Mouse (Mus musculus): Measurements from ENCODE around the gene A030005K14Rik. TPM values are rescaled to one million over a fixed set of nuclear protein-coding genes. Genes with fewer than 3 reads are reported as not detected.
A peak's percentile ranks its signal among the peaks of the same experiment; 100 is the strongest.

A030005K14Rik gene
- polyA plus RNA-seq, 1 experiment from 2014 or later, result not detected

DNA sequence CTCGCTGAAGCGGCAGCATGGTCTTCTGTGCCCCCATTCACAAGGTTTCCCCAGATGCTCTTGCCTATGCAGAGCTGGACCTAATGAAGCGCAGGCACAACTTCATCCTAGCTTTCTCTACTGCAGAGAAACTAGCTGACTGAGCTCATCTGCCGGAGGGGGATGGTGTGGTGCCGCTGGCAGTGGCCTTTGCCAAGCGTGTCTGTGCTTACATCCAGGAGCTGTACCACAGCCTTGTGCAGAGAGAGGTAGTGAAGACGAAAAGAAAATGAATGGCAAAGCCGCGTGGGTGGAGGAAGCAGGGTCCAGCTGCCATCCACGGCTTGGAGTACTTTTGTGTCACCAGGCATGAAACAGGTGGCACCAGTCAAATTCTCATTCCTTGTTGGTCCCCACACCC, 8.0 kb upstream of the A030005K14Rik start:
- no peaks in the 10 kb centered on the region for H3K9me3 ChIP-seq
- 91% methylated on average over 10 of the region's 10 CpGs for WGBS
- H3K4me3 ChIP-seq (replicated peaks), result no peak overlapping the region
- no peak overlapping the region for H3K4me2 ChIP-seq (replicated peaks)
- H3K4me1 ChIP-seq (replicated peaks), result no peaks in the 10 kb centered on the region
- no peaks in the 10 kb centered on the region for H3K27me3 ChIP-seq
- H3K27ac ChIP-seq, result no peak overlapping the region
- H3K9ac ChIP-seq (replicated peaks), result no peak overlapping the region
- no peak for ATAC-seq
- no peaks in the 10 kb centered on the region for H3K36me3 ChIP-seq

DNA sequence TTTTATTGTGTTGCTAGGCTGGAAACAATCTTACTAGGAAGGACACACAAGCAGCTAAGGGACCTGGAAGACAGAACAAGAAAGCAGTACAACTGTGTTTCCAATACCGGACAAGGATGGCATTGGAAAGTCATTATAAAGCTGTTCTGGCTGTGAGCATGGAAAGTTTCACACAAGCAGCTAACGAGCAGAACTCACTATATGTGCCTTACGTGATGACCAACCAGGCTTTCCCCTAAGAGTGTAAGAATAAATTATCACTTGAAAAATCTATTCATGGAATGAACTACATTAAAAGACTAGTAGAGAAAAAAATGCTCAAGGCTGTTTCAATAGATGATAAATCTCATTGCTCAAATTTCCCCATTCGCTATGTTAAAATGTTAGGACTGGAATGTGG, 7.4 kb upstream of the A030005K14Rik start:
- Histone ChIP-seq H3K36me3 (no peaks in the 10 kb centered on the region), H3K27me3 (no peaks in the 10 kb centered on the region), H3K27ac (no peak overlapping the region), H3K9me3 (no peaks in the 10 kb centered on the region), H3K4me1 (replicated peaks) (no peaks in the 10 kb centered on the region), H3K4me2 (replicated peaks) (no peak overlapping the region), H3K4me3 (replicated peaks) (no peak overlapping the region), H3K9ac (replicated peaks) (no peak overlapping the region)
- 92% methylated on average over 4 of the region's 4 CpGs for WGBS
- ATAC-seq, result no peak

DNA sequence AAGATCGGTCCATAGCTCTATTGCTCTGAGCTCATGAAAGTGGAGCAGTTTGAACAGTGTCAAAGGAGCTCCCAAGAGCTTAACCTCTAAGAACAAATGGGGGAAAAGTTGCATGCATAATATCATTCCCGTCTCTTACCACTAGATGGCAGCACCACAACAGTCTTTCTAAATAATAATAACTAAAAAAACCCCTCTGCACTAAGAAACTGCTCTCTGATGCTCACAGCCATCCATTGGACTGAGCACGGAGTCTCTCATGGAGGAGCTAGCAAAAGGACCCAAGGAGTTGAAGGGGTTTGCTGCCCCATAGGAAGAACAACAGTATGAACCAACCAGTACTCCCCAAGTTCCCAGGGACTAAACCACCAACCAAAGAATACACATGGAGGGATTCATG, 5.7 kb upstream of the A030005K14Rik start:
- Histone ChIP-seq H3K36me3 (no peaks in the 10 kb centered on the region), H3K27me3 (no peaks in the 10 kb centered on the region), H3K9me3 (no peaks in the 10 kb centered on the region), H3K4me2 (replicated peaks) (no peak overlapping the region), H3K27ac (no peak overlapping the region), H3K9ac (replicated peaks) (no peak overlapping the region), H3K4me3 (replicated peaks) (no peak overlapping the region), H3K4me1 (replicated peaks) (no peaks in the 10 kb centered on the region)
- 27% methylated on average over 3 of the region's 3 CpGs for WGBS
- 0 out of 2 replicates have a peak, but pooled peaks have one; percentile 9 for ATAC-seq

DNA sequence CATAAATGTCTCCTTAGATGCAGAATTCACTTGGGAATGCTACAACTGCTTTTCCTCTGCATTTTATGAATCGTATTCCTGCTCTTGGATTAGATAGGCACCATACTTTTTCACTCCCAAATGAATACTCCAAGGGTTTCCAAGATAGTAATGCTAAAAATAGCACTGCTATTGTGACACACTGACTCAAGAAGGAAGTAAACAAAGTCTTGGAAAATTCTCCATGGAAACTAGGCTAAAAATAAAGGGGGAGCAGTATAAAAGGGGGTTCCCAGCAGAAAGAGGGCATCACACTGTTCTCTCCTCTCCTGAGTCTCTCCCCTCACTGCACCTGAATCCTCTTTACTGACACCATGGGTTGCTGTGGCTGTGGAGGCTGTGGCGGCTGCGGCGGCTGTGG, 1.5 kb upstream of the A030005K14Rik start, which contains the start of gene Krtap28-13:
Gene Krtap28-13 (plus strand): TSS at position 288 of the 400 bp plus-strand sequence.
- Histone ChIP-seq H3K27me3 (no peaks in the 10 kb centered on the region), H3K27ac (no peak within 1 kb of the TSS), H3K4me2 (replicated peaks) (no peak within 1 kb of the TSS), H3K9ac (replicated peaks) (no peak within 1 kb of the TSS), H3K9me3 (no peaks in the 10 kb centered on the region), H3K4me1 (replicated peaks) (no peaks in the 10 kb centered on the region), H3K4me3 (replicated peaks) (no peak within 1 kb of the TSS), H3K36me3 (no peaks in the 10 kb centered on the region)
- ATAC-seq, result no peak
- 93% methylated on average over 4 of the region's 4 CpGs for whole genome bisulfite sequencing

DNA sequence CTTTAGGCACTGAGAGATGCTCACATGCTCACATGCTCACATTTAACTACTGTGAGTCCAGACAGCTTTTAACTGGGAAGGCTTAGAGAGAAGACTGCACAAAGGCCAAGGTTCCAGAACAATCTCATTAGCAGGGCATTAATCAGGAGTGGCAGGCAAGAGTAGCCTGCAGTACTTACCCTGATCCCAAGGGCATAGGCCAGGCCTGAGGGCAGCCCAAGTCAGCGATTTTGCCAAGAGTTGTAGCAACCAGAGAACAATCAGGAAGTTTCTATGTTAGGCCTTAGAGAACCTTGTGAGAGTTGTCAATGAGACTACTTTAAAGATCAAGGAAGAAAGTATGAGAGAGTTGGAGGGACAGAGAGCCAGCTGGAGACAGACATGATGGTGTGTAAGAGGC, 697 bp downstream of the A030005K14Rik start:
- ATAC-seq, result no peak
- Histone ChIP-seq H3K36me3 (no peaks in the 10 kb centered on the region), H3K4me1 (replicated peaks) (no peaks in the 10 kb centered on the region), H3K4me2 (replicated peaks) (no peak overlapping the region), H3K27ac (no peak overlapping the region), H3K4me3 (replicated peaks) (no peak overlapping the region), H3K27me3 (no peaks in the 10 kb centered on the region), H3K9me3 (no peaks in the 10 kb centered on the region), H3K9ac (replicated peaks) (no peak overlapping the region)
- WGBS, result 59% methylated on average over 1 of the region's 1 CpGs

DNA sequence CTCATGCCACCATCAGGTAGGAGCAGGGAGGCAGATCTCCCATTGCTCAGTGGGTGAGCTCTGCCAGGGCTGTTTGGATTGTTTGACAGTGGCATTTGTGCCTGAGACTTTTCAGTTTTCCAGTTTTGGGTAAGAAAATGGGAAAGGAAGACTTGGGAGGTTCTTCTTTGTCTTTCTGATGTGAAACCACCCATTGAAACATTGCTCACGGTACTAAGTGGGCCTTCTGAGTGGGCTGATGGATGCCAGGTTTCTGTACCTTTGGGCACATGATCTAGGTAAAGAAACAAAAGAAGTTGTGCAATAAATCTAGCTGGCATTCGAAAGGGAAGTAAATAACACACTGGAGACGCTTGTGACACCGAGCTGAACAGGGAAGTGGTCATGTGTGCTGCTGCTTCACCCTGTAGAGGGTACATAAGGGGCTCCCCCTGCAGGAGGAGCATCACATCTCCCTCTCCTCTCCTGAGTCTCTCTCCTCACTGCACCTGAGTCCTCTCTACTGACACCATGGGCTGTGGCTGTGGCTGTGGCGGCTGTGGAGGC, 14.2 kb downstream of the A030005K14Rik start, which contains the start of gene Gm47969:
Gene Gm47969 (plus strand): TSS at position 51 of the 546 bp plus-strand sequence.
- Histone ChIP-seq H3K36me3 (no peaks in the 10 kb centered on the region), H3K4me1 (replicated peaks) (no peaks in the 10 kb centered on the region), H3K4me2 (replicated peaks) (no peak within 1 kb of the TSS), H3K27me3 (no peaks in the 10 kb centered on the region), H3K9ac (replicated peaks) (no peak within 1 kb of the TSS), H3K4me3 (replicated peaks) (no peak within 1 kb of the TSS), H3K9me3 (no peaks in the 10 kb centered on the region), H3K27ac (no peak within 1 kb of the TSS)
- WGBS, result 90% methylated on average over 5 of the region's 5 CpGs
- ATAC-seq, result no peak

DNA sequence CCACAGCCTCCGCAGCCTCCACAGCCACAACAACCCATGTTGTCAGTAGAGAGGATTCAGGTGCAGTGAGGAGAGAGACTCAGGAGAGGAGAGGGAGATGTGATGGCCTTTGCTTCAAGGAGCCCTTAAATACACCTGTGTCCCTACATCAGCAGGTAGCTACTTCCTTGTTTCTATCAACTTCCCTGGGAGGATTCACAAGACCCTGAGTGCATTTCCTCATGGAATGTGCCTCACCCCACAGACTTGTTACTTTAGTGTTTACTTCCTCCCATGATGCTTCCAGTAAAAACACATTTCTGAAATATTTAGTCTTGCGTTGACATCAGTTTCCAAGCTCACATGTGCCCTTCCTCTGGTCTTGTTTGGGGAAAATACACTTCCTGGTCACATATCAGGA, 16.8 kb downstream of the A030005K14Rik start, which contains the start of gene Krtap28-10:
Gene Krtap28-10 (minus strand): TSS at position 101 of the 400 bp plus-strand sequence.
- Histone ChIP-seq H3K9me3 (no peaks in the 10 kb centered on the region), H3K9ac (replicated peaks) (no peak within 1 kb of the TSS), H3K4me1 (replicated peaks) (peaks cover 6% of the 10 kb centered on the region; the same call in 1 of the 2 replicates), H3K27me3 (no peaks in the 10 kb centered on the region), H3K36me3 (no peaks in the 10 kb centered on the region), H3K4me3 (replicated peaks) (no peak within 1 kb of the TSS), H3K4me2 (replicated peaks) (no peak within 1 kb of the TSS), H3K27ac (no peak within 1 kb of the TSS)
- no peak for ATAC-seq
- WGBS, result 95% methylated on average over 2 of the region's 2 CpGs

DNA sequence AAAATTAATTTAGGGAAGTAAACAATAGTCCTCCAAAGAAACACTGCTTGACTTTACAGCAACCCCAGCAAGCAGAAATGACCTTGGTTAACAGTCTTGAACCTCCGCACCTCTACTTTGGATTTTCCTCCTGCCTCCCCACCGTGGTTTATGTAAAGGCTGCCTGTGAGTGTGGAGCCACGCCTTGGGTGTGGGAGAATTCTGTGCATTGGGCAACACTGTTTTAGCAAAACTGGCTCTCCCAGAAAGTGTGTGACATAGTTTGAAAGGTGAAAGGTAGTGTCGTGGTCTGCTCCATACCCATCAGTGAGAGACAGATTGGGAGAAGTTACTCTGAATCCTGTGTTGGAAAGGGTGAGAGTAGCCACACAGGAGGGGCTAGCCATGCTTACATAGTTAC, 20.1 kb downstream of the A030005K14Rik start:
- Histone ChIP-seq H3K4me3 (replicated peaks) (no peak overlapping the region), H3K9me3 (no peaks in the 10 kb centered on the region), H3K36me3 (no peaks in the 10 kb centered on the region), H3K9ac (replicated peaks) (no peak overlapping the region), H3K27me3 (no peaks in the 10 kb centered on the region), H3K27ac (no peak overlapping the region), H3K4me2 (replicated peaks) (no peak overlapping the region), H3K4me1 (replicated peaks) (peaks cover 6% of the 10 kb centered on the region; the same call in 1 of the 2 replicates)
- WGBS, result 82% methylated on average over 4 of the region's 4 CpGs
- ATAC-seq, result no peak

DNA sequence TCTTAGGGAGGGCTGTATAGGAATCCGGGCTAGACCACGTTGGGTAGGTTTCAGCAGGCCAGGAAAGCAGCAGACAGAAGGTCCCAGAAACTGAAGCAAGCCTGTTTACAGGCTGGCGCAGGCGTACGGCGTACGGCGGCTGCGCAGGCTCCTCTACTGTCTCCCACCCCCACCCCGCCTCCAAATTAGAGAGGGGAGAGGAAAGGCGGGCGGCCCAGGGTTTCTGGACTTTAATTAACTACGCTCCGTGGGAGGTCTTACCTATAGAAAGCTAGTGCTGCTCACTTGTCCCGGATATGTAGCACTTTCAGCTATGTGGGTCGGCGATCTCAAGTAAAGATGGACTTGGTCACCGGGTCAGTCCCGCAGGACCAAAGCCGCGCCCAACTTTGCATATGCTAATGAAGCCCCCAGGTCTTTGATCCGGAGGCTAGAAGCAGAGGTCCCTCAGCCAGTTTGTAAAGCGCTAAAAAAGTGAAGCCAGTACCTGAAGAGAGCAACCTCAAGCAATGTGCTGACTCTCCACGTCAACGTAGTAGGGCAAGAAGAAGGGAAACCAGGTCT, 21.0 kb downstream of the A030005K14Rik start, which contains the start of gene Slc19a3:
Gene Slc19a3 (minus strand): TSS at position 340 of the 564 bp plus-strand sequence.
- peak within 1 kb of the TSS; percentile 74 for H3K4me2 ChIP-seq (replicated peaks)
- no peaks in the 10 kb centered on the region for H3K36me3 ChIP-seq
- H3K4me1 ChIP-seq (replicated peaks), result peaks cover 6% of the 10 kb centered on the region; the same call in 1 of the 2 replicates
- H3K27ac ChIP-seq, result no peak within 1 kb of the TSS
- H3K27me3 ChIP-seq, result no peaks in the 10 kb centered on the region
- peak within 1 kb of the TSS; percentile 56 for H3K9ac ChIP-seq (replicated peaks)
- WGBS, result 1% methylated on average over 25 of the region's 25 CpGs
- H3K9me3 ChIP-seq, result no peaks in the 10 kb centered on the region
- H3K4me3 ChIP-seq (replicated peaks), result peak within 1 kb of the TSS; percentile 51
- ATAC-seq, result peak; percentile 88

DNA sequence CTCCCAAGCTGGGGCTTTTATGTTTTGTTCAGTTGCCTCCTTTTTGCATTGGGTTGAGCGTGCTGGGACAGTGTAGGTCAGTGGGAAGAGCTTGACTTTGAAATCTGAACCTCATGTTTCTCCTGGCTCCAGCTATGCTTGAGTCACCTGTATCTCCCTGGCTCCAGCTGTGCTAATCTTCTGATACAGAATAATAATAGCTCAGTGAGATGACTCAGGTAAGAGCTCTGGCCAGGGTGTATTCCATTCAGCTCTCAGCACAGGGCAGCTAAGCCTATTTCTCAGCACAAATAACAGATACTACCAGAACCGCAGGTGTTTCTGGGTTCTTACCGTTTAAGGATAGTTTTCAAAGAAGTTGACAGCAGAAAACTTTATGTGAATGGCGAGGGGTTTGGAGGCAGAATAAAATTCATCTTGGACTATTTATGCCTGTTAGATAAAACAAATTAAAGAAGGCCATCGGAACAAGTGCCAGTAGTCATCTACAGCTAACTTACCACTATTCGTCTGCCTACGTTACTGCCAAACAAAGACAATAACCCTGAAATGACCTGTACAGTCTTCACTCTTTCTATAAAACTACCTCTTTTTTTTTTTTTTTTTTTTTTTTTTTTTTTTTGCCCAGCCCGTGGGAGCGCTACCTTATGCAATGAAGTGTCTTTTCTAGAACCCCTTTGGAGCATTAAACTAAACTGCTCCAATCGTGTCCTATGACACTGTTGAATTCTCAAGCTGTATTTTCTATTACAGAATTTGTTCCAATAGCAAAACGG, 22.1 kb downstream of the A030005K14Rik start:
- H3K4me3 ChIP-seq (replicated peaks), result no peak overlapping the region
- no peaks in the 10 kb centered on the region for H3K9me3 ChIP-seq
- H3K4me1 ChIP-seq (replicated peaks), result peaks cover 6% of the 10 kb centered on the region; the same call in 1 of the 2 replicates
- no peak for ATAC-seq
- no peak overlapping the region for H3K4me2 ChIP-seq (replicated peaks)
- 70% methylated on average over 11 of the region's 11 CpGs for WGBS
- no peaks in the 10 kb centered on the region for H3K27me3 ChIP-seq
- H3K27ac ChIP-seq, result no peak overlapping the region
- no peaks in the 10 kb centered on the region for H3K36me3 ChIP-seq
- no peak overlapping the region for H3K9ac ChIP-seq (replicated peaks)

DNA sequence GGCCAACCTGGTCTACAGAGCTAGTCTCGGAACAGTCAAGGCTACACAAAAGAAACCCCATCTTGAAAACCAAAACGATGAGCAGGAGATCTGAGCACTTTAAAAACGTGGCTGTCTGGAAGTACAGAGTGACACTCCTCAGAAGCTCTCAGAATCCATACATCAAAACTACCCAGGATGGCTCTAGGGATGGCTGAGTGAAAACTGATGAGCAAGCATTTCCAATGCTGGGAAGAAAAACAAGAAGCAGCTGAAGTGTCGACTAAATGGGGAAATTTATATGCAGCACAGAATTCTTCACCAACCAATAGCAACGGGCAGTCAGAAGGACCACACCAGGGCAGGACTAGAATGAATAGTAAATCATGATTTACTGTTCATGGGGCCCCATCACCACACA, 24.7 kb downstream of the A030005K14Rik start:
- peaks cover 6% of the 10 kb centered on the region; the same call in 1 of the 2 replicates for H3K4me1 ChIP-seq (replicated peaks)
- ATAC-seq, result no peak
- H3K9ac ChIP-seq (replicated peaks), result no peak overlapping the region
- 72% methylated on average over 5 of the region's 5 CpGs for WGBS
- H3K9me3 ChIP-seq, result no peaks in the 10 kb centered on the region
- no peaks in the 10 kb centered on the region for H3K36me3 ChIP-seq
- no peak overlapping the region for H3K4me3 ChIP-seq (replicated peaks)
- H3K27ac ChIP-seq, result no peak overlapping the region
- no peak overlapping the region for H3K4me2 ChIP-seq (replicated peaks)
- no peaks in the 10 kb centered on the region for H3K27me3 ChIP-seq

DNA sequence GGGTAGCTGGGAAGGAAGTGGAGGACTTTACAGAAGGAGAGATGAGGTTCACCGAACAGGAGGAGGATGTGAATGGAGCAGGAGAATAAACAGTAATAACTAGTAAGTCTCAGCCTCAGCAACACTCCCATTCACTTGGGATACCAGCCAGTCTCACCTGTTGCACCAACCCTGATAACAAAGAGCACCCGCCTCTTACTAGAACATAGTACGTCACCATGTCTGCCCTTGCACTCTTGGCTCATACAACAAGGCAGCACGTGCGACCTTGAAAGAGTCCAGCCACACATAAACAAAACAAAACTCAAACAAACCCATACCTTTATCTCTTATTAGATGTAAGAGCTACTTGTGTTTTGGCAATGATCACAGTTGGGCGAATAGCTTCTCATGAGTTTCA, 26.7 kb downstream of the A030005K14Rik start:
- 91% methylated on average over 6 of the region's 6 CpGs for WGBS
- ATAC-seq, result no peak
- H3K27ac ChIP-seq, result no peak overlapping the region
- H3K4me3 ChIP-seq (replicated peaks), result no peak overlapping the region
- H3K4me1 ChIP-seq (replicated peaks), result no peaks in the 10 kb centered on the region; the same call in 1 of the 2 replicates
- H3K27me3 ChIP-seq, result no peaks in the 10 kb centered on the region
- no peak overlapping the region for H3K9ac ChIP-seq (replicated peaks)
- no peaks in the 10 kb centered on the region for H3K36me3 ChIP-seq
- H3K9me3 ChIP-seq, result no peaks in the 10 kb centered on the region
- H3K4me2 ChIP-seq (replicated peaks), result no peak overlapping the region
